Mouse (Mus musculus) E14TG2a.4 (cell line): ENCODE measurements around the gene Gm5136.

Experiments
- CTCF ChIP-seq: conservative IDR thresholded peaks from 2 replicates; pipeline ENCODE4 v1.5.1; 2014; ENCODE audit warnings: low read length
- NANOG ChIP-seq: IDR thresholded peaks from 2 replicates; pipeline ENCODE4 v1.6.1; 2014; ENCODE audit warnings: borderline replicate concordance, low read length, mixed read lengths
- POU5F1 ChIP-seq: IDR thresholded peaks from 2 replicates; pipeline ENCODE4 v1.6.1; 2014; ENCODE audit warnings: low read length, borderline replicate concordance

- TF ChIP-seq CTCF: no peak
- TF ChIP-seq NANOG: no peak
- TF ChIP-seq POU5F1: no peak
These were observed 20.1 kb downstream of the Gm5136 start for GRCm38 (mm10) chr10:108679675-108680390.
